Mouse (Mus musculus): ENCODE measurements around the gene Atp6v1fnb. TPM values are rescaled to one million over a fixed set of nuclear protein-coding genes. Genes with fewer than 3 reads are reported as not detected.

Gene Atp6v1fnb
- polyA plus RNA-seq, 1 experiment from 2014 or later: not detected

Other genes with a start within 250 kb of the Atp6v1fnb start
- 17.0 and 18.6 TPM in 2 replicates for gene Hilpda, start 198.9 kb upstream of the Atp6v1fnb start, polyA plus RNA-seq (2015; fragmentation: Nextera tagmentation; extraction: Ambion mirVana)
- 0.10 and 0.12 TPM in 2 replicates for gene Fam71f2, start 191.8 kb upstream of the Atp6v1fnb start, polyA plus RNA-seq (2015; fragmentation: Nextera tagmentation; extraction: Ambion mirVana)
- not detected in 2 replicates for gene Fam71f1, start 152.3 kb upstream of the Atp6v1fnb start, polyA plus RNA-seq (2015; fragmentation: Nextera tagmentation; extraction: Ambion mirVana)
- 95.5 and 121 TPM in 2 replicates for gene Calu, start 123.4 kb upstream of the Atp6v1fnb start, polyA plus RNA-seq (2015; fragmentation: Nextera tagmentation; extraction: Ambion mirVana)
- gene Opn1sw, start 83.0 kb upstream of the Atp6v1fnb start, polyA plus RNA-seq (2015; fragmentation: Nextera tagmentation; extraction: Ambion mirVana): 0.10 TPM in 1 of 2 replicates, not detected in the other
- 0.62 and 0.64 TPM in 2 replicates for gene Ccdc136, start 75.1 kb upstream of the Atp6v1fnb start, polyA plus RNA-seq (2015; fragmentation: Nextera tagmentation; extraction: Ambion mirVana)
- gene Flnc, start 38.2 kb upstream of the Atp6v1fnb start, polyA plus RNA-seq (2015; fragmentation: Nextera tagmentation; extraction: Ambion mirVana): 0.89 and 0.97 TPM in 2 replicates
- 132 and 152 TPM in 2 replicates for gene Atp6v1f, start 3.7 kb upstream of the Atp6v1fnb start, polyA plus RNA-seq (2015; fragmentation: Nextera tagmentation; extraction: Ambion mirVana)
- 1.5 and 1.6 TPM in 2 replicates for gene Kcp, start 36.5 kb downstream of the Atp6v1fnb start, polyA plus RNA-seq (2015; fragmentation: Nextera tagmentation; extraction: Ambion mirVana)
- 6.9 TPM in 2 replicates for gene Irf5, start 55.2 kb downstream of the Atp6v1fnb start, polyA plus RNA-seq (2015; fragmentation: Nextera tagmentation; extraction: Ambion mirVana)
- 38.2 and 43.1 TPM in 2 replicates for gene Tnpo3, start 138.4 kb downstream of the Atp6v1fnb start, polyA plus RNA-seq (2015; fragmentation: Nextera tagmentation; extraction: Ambion mirVana)
- gene Tspan33, start 222.8 kb downstream of the Atp6v1fnb start, polyA plus RNA-seq (2015; fragmentation: Nextera tagmentation; extraction: Ambion mirVana): 150 and 164 TPM in 2 replicates

All from liver, embryonic 13.5 days (tissue).